Mouse (Mus musculus) lung, postnatal 0 days (tissue): ENCODE data around the gene Thap4. TPM values are rescaled to one million over a fixed set of nuclear protein-coding genes. Genes with fewer than 3 reads are reported as not detected.

Experiments used
- ATAC-seq: fragments of 200-750 bp; cut with Nextera tagmentation; 2 replicates; pipeline ENCODE4 v1.8.0; 2017; ENCODE audit warnings: moderate library complexity
- DNase-seq: peaks from one replicate; pipeline ENCODE4 v3.0.0-alpha.2; 2016; ENCODE audit warnings: low spot score
- H3K27ac ChIP-seq: fragments of 300-500 bp; sonication (generic); 2 replicates; pipeline ENCODE4 v1.5.1; 2014; ENCODE audit warnings: antibody characterized with exemption, mild to moderate bottlenecking, low read length, mixed read lengths
- H3K27me3 ChIP-seq: fragments of 300-500 bp; sonication (generic); replicated peaks from 2 replicates; pipeline ENCODE4 v1.6.1; 2014; ENCODE audit warnings: low read length, mixed read lengths; ENCODE audit not compliant: insufficient read depth
- H3K36me3 ChIP-seq: fragments of 300-500 bp; sonication (generic); 2 replicates; pipeline ENCODE4 v1.6.1; 2014; ENCODE audit warnings: low read length, mixed read lengths; ENCODE audit not compliant: insufficient read depth
- H3K4me1 ChIP-seq: fragments of 300-500 bp; sonication (generic); 2 replicates; pipeline ENCODE4 v1.6.1; 2014; ENCODE audit warnings: antibody characterized with exemption, low read depth, low read length, mixed read lengths; ENCODE audit not compliant: insufficient read depth
- H3K4me2 ChIP-seq: fragments of 300-500 bp; sonication (generic); replicated peaks from 2 replicates; pipeline ENCODE4 v1.6.1; 2014; ENCODE audit warnings: low read depth, mild to moderate bottlenecking, low read length, moderate library complexity, mixed read lengths
- H3K4me3 ChIP-seq: fragments of 300-500 bp; sonication (generic); 2 replicates; pipeline ENCODE4 v1.5.1; 2014; ENCODE audit warnings: low read depth, low read length
- H3K9ac ChIP-seq: fragments of 300-500 bp; sonication (generic); replicated peaks from 2 replicates; pipeline ENCODE4 v1.6.1; 2014; ENCODE audit warnings: low read depth, mild to moderate bottlenecking
- H3K9me3 ChIP-seq: fragments of 300-500 bp; sonication (generic); 2 replicates; pipeline ENCODE4 v1.6.1; 2016; ENCODE audit warnings: low read length, mixed read lengths
- CTCF ChIP-seq: IDR thresholded peaks from 2 replicates; pipeline ENCODE4 v1.5.1; 2016; ENCODE audit warnings: antibody characterized with exemption, mild to moderate bottlenecking
- EP300 ChIP-seq: IDR thresholded peaks from 2 replicates; pipeline ENCODE4 v1.6.1; 2016; ENCODE audit warnings: antibody characterized with exemption, mild to moderate bottlenecking, control low read depth
- WGBS: fragments of 180-500 bp; shearing (Covaris S2); extraction: QIAGEN DNeasy Blood & Tissue Kit; methylation state at CpG from one replicate; pipeline ENCODE4 v1.1.7; 2014; 5-methylcytosine and 5-hydroxymethylcytosine counted together
- polyA plus RNA-seq: library from polyadenylated mRNA; unstranded; fragments of >200 nt; fragmentation: Nextera tagmentation; extraction: Ambion mirVana; gene quantifications from 2 replicates; pipeline ENCODE4 v1.2.1, GENCODE M21; 2015

The Thap4 gene
- polyA plus RNA-seq, 1 experiment from 2014 or later, result 34.4 TPM

DNA sequence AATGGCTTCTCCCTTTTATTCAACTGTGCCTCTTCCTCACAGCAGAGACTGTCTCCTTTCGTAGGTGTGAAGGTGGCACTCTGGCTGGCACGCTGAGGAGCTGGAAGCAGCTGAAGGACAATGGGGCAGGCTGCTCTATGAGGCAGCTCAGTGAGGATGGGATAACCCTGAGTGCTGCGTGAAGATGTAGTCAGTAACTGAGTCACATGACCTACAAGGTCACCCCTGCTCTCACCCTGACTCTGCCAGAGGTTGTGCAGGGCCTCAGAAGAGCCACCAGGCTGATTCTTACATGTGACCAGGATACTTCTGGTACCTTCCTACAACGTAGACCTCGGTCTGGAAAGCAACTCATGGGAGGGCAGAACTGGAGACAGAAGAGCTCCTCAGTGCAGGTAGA, 29.0 kb downstream of the Thap4 start:
- no peak overlapping the region for H3K4me3 ChIP-seq
- no peaks in the 10 kb centered on the region for H3K27me3 ChIP-seq
- WGBS, result 90% methylated on average over 5 of the region's 5 CpGs
- H3K9ac ChIP-seq, result no peak overlapping the region
- DNase-seq (no peak), ATAC-seq (no peak)
- TF ChIP-seq EP300 (no peak), CTCF (no peak)
- no peak overlapping the region for H3K27ac ChIP-seq
- H3K4me2 ChIP-seq, result no peak overlapping the region
- H3K4me1 ChIP-seq, result peaks cover 2% of the 10 kb centered on the region; the same call in 1 of the 2 replicates
- H3K9me3 ChIP-seq, result no peaks in the 10 kb centered on the region
- H3K36me3 ChIP-seq, result no peaks in the 10 kb centered on the region; the same call in 1 of the 2 replicates

DNA sequence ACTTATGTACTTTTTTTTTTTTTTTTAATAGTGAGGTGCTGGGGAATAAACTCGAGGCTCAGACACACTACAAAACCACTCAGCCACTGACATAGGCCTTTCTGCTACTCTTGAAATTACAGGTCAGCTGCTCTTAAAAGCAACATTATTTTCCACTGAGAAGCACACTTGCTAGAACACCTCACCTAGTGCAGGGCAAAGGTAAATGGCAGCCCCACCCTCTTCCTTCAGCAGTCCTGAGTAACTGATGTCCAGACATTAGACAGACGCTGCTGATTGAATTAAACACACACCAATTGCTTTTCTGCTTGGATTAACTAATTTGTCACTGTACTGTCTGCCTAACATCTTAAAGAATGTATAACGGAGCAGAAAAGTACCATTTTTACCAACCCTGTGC, 30.0 kb downstream of the Thap4 start:
- H3K27me3 ChIP-seq, result no peaks in the 10 kb centered on the region
- DNase-seq (no peak), ATAC-seq (no peak)
- no peak for TF ChIP-seq CTCF
- TF ChIP-seq EP300, result no peak
- WGBS, result 85% methylated on average over 3 of the region's 3 CpGs
- H3K9ac ChIP-seq, result no peak overlapping the region
- no peaks in the 10 kb centered on the region for H3K9me3 ChIP-seq
- H3K27ac ChIP-seq, result no peak overlapping the region
- H3K4me3 ChIP-seq, result no peak overlapping the region
- H3K4me1 ChIP-seq, result peaks cover 2% of the 10 kb centered on the region; the same call in 1 of the 2 replicates
- no peak overlapping the region for H3K4me2 ChIP-seq
- no peaks in the 10 kb centered on the region; the same call in 1 of the 2 replicates for H3K36me3 ChIP-seq

DNA sequence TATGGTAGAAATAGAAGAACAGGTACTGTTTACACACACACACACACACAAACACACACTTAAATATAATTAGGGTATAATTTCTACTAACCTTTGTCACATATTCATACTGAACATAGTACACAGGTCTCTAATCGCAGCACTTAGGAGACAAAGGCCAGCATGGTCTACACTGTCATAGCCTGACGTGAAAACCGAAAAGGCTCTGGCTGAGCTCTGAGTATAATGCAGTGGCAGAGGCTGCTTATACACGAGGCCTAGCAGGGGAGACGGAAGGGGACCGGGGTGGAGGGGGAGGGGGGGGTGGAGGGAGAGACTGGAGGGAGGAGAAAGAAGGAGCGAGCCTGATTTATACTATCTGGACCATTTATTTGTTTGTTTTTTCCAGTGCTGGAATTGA, 33.1 kb downstream of the Thap4 start:
- Histone ChIP-seq H3K36me3 (no peaks in the 10 kb centered on the region), H3K4me3 (no peak overlapping the region), H3K4me1 (no peaks in the 10 kb centered on the region), H3K27me3 (no peaks in the 10 kb centered on the region), H3K9me3 (no peaks in the 10 kb centered on the region), H3K4me2 (no peak overlapping the region), H3K27ac (no peak overlapping the region), H3K9ac (no peak overlapping the region)
- WGBS, result 73% methylated on average over 7 of the region's 7 CpGs
- DNase-seq, result no peak
- no peak for ATAC-seq
- TF ChIP-seq CTCF (no peak), EP300 (no peak)

DNA sequence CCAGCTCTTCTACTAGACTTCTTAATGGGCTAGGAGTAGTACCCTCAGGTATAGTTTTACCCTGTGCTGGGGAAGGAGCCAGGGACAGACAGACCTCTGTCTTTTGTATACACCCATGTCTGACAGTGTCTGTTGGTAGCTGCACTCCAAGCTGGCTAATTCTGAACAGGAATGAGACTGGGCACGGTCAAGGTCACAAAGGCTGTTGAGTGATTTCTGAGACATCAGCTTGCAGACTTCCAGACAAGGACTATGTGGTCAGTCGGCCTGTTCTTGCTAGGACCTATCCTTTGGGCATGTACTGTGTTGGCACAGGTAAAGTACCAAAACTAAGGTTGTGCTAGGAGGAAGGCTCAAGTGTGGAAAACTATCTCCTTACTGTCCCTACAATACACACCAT, 38.5 kb downstream of the Thap4 start:
- Histone ChIP-seq H3K4me3 (no peak overlapping the region), H3K4me2 (no peak overlapping the region), H3K4me1 (no peaks in the 10 kb centered on the region), H3K27me3 (no peaks in the 10 kb centered on the region), H3K9me3 (no peaks in the 10 kb centered on the region), H3K27ac (no peak overlapping the region), H3K36me3 (0 out of 2 replicates have a peak, but pooled peaks cover 3% of the 10 kb centered on the region), H3K9ac (no peak overlapping the region)
- no peak for ATAC-seq
- no peak for DNase-seq
- no peak for TF ChIP-seq CTCF
- TF ChIP-seq EP300, result no peak
- 88% methylated on average over 2 of the region's 2 CpGs for whole genome bisulfite sequencing

DNA sequence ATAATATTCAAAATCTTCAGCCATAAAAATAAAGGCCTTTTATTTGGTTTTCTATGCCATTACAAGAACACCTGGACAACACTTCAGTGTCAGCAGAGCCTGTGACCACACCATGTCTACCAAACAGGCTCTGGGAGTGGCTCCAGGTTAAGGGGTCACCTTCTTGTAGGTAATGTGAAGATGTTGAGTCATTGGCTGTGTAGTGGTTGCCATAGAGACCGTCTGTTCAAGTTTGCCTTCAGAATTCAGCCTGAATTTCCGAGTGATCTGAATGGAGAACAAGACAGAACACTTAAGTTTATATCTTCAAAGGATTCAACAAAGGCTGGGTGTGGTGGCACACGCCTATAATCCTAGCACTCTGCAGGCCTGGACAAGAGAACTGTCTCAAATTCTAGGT, 49.3 kb downstream of the Thap4 start:
- DNase-seq, result peak; percentile 87
- Histone ChIP-seq H3K9ac (no peak overlapping the region), H3K4me3 (no peak overlapping the region), H3K36me3 (no peaks in the 10 kb centered on the region), H3K27ac (no peak overlapping the region; the same call in 1 of the 2 replicates), H3K4me1 (peaks cover 7% of the 10 kb centered on the region), H3K9me3 (no peaks in the 10 kb centered on the region), H3K27me3 (no peaks in the 10 kb centered on the region), H3K4me2 (no peak overlapping the region)
- TF ChIP-seq EP300 (no peak), CTCF (no peak)
- 48% methylated on average over 3 of the region's 3 CpGs for WGBS
- ATAC-seq, result peak; percentile 93

DNA sequence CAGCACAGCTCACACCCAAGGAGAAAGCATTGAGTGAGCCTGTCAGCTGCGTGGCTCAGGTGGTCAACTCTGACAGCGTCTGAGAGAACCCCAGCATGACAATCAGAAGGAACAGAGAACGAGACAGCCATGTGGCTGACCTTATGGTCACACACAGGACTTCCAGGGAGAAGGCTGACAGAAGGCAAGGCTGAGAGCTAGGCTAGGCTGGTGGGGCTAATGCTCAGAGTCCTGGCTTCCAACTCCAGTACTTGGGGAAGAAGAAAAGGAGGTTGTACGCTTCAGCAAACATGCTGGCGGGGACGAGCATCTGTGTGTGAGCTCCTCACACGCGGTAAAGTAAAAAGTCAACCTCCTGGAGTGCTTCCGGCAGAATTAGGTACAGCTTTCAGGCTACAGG, 50.3 kb downstream of the Thap4 start:
- Histone ChIP-seq H3K9ac (no peak overlapping the region), H3K9me3 (no peaks in the 10 kb centered on the region), H3K4me2 (no peak overlapping the region), H3K4me3 (no peak overlapping the region), H3K36me3 (no peaks in the 10 kb centered on the region), H3K4me1 (peaks cover 7% of the 10 kb centered on the region), H3K27me3 (no peaks in the 10 kb centered on the region), H3K27ac (0 out of 2 replicates have a peak overlapping the region, but pooled peaks have one; percentile 40)
- no peak for ATAC-seq
- 71% methylated on average over 9 of the region's 9 CpGs for WGBS
- no peak for TF ChIP-seq EP300
- TF ChIP-seq CTCF, result no peak
- DNase-seq, result no peak
